Mouse (Mus musculus) layer of hippocampus, postnatal 14 days (tissue): ENCODE measurements at regions not wholly inside any gene's neighbourhood (a gene's known extent, or its start where the extent isn't known, plus 50 kb on each side); places are given as distances from the start of the nearest gene placed in this dataset.

Experiments used
- DNase-seq, 2 experiments: peaks; one replicate each; pipeline ENCODE4 v3.0.0; 2021 to 2022; ENCODE audit warnings: low spot score in 2 of 2, mixed read lengths in 1 of 2

DNA sequence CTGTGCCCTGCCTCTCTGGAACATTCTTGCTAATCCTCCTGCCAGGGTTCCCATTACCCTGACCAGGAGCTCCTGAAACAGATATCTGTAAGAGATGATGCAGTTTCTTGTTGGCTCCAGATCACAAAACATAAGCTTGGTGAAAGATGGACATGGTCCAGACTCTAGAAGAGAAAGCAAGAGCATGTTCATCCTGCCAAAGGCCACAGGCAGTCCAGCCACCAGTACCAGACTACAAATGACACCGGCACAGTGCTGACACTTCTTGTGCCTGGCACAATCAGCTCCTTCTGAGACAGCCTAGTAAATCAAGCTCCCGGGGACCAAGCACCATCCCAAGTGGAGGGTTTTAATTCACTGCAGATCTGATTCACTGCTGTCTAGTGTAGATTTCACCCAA is 228.3 kb upstream of the Tnp1 start:
- DNase-seq: no peak

DNA sequence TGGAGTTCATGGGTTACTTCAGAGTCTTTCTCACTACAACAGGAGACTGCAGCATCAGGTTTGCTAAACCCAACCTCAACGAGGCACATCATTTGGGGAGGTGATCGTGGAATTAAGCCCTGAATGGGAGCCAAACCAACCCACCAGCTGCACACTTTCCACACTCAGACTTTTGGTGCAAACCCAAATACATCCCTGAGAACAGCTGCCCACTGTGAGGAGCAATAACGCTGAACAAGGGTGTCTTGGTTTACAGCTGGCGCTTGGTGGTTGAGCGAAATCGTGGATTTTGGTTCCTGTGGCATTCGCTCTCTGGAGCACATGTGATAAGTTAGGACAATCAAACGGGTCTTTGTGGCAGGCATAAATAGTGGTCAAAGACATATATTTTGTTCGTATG is 226.6 kb upstream of the Tnp1 start:
- DNase-seq: no peak

DNA sequence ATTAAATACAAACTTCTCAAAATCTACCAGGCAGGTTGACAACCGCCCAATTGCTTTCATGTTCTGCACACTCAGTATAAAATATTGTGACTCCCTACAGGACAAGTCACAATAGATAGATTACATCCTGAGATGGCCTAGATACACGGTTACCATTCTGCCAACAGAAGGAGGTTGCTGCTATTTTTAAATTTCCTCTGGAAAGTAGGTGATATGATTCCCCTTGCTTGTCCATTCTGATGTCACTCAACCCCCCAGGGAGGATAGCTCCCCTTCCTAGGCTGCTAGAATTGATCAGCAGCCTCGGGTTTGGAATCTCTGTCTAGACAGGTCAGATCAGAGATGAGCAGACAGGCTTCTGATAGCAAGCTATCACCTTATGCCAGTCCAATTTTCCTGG is 221.2 kb upstream of the Tnp1 start:
- DNase-seq: no peak

DNA sequence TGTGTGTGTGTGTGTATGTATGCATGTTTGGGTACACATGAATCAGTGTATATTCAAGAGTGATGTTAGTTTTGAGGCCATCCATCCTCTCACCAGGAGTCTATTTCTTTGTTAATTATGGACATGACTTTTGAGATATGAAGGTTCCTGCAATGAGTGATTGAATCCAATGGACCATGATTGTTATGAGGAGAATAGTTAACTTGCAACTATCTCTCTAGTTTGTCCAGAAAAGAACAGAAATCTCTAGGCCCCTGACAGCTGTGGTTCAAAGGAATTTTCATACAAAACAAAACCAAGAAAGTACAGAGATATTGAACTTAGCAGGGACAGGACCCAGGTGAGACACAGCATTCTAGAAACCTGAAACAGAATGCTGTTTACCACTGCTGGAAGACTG is 217.9 kb upstream of the Tnp1 start:
- DNase-seq: no peak

DNA sequence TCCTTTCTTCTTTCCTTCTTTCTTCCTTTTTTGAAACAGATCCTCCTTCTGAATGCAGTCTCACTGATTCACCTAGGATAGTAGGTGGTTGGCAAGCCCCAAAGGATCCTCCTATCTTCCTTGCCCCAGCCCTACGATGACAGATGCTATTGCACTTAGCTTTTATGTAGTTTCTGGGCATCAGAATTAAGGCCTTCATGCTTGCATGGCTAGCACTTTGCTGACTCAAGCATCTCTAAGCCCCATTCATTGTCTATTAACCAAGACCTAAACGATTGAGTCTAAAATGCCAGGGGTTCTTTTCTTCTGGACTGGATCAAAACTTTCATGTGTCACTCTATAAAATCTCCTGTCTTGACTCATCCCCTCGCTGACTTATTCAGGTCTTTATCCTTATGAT is 217.3 kb upstream of the Tnp1 start:
- DNase-seq: no peak

DNA sequence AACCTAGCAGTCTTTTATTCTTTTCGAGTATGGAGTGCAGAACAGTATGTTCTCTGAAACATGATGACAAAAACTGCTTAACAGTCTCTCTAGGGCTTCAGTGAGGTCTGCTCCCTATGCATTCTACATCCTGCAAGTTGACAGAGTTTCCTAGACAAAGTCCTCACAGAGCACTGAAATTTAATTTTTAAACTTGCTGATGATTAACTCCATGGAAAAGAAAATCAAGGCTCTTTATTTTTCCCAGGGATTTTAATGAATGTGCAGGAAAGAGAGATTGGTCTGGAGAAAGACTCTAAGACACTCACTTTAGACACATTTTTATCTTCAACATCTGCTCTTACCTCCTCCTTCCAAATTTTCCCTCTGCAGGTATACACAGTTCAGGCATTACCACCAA is 214.9 kb upstream of the Tnp1 start:
- no peak for DNase-seq

DNA sequence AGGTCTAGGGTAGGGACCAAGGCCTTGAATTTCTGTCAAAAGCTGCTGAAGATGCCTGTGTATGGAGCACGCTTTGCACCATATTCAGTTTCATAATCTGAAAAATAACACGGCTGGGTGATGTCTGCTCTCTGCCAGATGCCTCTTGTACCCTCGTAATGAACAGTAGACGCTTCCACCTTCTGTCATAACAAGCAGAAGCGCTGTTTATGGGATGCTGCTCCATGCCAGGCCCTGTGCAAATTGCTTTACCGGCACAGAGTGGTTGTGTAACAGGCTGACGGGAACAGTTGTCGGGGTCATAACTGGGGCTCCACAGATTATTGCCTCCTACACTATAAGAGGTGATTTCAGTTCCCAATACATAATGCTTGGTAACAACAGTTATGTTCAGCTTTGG is 211.5 kb upstream of the Tnp1 start:
- peak; percentile 44 to 76 for DNase-seq

DNA sequence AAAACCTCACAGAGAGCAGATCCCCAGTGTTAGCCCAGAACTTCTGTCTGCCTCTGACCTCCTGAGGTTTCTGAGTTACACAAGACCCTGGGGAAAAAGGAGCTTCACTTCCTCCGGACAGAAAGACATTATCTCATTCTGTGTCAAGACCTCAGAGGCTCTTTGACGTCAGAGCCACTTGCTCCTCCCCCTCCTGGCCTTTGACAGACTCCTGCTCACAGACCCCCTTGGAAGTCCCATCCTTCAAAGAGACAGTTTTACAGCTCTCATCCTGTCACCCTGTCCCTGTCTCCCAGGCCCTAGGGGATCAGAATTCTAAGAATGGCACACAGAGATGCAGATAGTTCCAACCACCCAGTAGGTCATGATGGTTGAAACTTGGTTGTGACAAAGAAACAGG is 206.2 kb upstream of the Tnp1 start:
- no peak for DNase-seq

DNA sequence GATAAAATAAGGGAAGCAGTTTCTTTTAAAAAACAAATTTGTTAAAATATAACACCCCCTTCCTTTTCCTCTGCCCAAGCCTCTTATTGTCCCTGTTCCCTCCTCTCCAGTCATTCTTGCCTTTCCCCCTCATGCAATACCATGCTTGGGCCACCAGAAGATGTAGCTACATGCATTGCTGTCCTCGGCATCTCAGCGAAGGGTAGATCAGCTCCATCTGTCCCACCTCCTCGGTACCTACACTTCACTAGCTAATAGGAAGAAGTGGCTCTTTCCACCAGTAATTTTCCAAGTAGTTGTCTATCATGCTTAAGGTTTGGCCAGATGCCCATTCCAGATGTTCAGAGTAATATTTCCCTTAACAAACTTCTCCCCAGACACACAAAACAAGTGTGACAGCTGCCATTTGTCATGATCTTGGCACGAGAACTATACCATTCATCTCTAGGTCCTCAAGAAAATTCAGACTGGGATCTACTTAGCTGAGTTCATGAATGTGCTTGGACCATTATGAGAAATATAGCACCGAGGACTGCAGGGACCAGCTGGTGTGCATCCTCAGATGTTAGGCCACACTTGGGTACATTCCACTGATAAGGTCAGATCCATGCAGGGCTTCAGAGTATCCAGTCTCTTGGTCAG is 198.7 kb upstream of the Tnp1 start:
- DNase-seq: no peak

DNA sequence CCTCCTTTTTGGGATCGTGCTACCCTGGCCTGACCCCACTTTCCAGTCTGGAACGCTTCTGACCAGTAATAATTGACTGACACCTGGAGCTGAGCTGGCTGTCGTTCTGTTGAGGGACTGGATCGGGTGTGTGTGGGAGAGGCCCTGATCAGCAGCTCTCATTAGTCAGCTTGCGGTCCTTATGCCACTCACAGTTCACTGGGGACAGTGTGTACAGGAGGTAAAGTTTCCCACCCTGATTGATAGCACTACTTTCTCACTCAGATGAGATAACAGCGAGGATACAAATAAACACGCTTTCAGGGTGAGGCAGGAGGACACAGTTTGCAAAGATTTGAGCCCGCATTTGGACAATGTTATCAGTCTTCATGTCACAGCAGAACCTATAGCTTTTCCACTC is 191.7 kb upstream of the Tnp1 start:
- DNase-seq: peak in 1 of 2 experiments; percentile 13

DNA sequence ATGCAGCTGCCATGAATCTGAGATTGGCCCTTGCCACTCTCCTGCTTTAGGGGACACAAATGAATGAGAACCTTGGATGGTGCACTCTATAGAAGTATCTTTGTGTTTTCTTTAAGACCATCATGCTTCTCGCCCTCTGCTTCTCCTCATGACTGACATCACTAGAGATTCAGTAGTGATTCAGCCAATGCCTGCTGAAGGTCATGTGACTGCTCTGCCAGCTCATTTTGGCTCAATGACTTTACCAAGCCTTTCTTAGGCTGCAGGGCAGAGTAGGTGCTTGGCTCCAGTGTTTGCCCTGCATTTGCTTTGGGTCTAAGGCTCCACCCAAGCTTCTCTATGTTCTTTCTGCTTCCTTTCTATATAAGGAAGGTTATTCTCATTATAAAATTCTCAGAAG is 190.1 kb upstream of the Tnp1 start:
- no peak for DNase-seq

DNA sequence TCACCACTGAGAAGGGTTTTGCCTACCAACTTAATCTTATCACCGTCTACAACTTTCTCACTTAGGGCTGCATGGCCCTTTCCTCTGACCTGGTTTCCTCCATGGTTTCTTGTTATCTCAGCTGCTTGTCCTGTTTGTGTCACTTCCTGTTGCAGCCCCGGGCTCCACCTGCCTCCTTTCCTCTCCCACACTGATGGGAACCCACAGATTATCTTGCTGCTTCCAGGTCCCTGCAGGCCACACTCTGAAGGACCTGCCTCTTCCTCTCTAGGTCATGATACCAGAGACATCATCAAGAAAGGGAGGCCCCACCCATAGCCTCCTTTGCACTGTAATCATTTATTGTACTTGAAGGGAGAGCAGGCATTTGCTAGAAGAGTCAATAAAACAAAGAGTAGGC is 184.4 kb upstream of the Tnp1 start:
- no peak for DNase-seq

DNA sequence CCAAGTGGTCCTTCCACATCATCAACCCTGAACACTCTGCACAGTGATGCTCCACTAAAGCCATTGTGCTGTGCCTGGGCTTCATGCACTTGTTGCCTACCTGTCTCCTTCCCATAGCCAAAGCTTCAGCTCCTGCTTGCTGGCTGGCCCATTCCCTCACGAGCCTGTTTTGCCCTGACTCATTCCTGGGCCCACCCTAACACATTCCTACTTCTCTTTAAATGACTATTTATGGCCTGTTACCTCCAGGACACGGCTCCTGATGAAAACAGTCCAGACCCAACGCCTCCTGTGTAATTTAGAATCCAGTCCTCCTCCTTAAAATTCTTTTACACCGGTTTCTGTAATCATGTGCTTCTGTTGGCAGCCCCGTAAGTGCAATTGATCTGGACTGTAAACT is 175.1 kb upstream of the Tnp1 start:
- DNase-seq: no peak

DNA sequence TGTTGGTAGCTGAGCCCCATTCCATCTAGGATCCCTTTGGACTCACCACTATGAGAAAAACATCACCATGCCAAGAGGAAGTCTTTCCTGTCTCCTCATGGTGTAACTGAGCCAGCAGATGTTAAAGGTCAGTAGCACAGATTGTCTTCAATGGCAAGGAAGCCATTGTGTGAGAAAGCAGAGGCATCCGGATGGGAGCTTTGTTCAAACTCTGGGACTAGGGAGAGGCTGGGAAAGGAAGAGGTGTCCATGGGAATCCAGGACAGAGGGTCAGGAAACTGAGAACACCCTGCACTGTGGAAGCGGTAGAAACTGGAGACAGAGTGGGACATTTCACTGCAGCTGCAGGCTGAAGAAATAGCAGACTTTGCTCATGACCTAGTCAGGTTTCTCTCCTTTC is 173.1 kb upstream of the Tnp1 start:
- no peak for DNase-seq

DNA sequence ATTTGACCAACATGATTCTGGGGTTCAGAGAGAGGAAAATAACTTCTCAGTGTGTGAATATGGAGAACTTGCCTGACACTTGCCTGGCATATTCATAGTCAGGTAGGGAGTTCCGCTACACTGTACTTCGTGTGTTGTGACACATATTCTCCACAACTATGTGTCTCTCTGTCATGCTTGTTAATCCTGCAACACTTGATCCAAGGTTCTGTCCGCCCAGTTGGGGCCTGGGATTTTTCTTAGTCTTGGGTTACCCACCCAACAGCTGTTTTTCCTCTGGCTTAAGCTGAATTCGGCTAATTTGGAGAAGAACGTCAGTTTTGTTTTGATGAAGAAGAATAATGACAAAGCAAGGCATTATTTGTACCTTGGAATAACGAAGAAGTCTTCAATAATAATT is 168.8 kb upstream of the Tnp1 start:
- no peak for DNase-seq

DNA sequence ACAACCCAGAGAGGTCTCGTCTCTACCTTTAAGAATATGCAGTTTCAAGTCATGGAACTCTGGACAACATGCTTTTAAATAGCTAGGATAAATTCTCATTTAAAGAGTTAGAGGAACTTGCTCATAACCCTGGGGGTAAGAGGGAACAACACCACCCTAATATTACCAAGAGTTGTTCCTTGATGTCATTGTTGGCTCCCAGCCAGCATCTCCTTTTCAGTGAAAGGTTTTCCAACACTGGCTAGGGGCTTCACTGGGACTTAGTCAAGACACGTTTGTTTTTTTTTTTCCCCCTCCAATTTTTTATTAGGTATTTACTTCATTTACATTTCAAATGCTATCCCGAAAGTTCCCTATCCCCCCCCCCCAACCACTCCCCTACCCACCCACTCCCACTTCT is 163.1 kb upstream of the Tnp1 start:
- no peak for DNase-seq

DNA sequence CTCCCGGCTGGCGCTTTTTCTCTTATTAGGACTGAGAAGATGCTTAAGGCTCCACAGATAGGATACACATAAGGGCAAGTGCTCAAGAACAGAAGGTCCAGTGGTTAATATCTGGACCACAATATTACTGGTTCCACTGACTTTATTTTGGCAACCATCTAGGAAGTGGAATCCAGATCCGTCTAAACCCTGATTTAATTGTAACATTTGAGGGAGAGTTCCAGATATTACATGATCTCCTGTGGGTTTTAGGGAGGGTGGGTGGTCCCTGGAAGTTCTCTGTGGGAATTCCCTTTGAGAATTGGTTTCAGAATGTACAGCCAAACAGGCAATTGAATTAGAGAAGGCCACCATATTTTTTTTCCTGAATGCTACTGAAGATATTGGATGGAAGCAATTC is 161.4 kb upstream of the Tnp1 start:
- DNase-seq: no peak

DNA sequence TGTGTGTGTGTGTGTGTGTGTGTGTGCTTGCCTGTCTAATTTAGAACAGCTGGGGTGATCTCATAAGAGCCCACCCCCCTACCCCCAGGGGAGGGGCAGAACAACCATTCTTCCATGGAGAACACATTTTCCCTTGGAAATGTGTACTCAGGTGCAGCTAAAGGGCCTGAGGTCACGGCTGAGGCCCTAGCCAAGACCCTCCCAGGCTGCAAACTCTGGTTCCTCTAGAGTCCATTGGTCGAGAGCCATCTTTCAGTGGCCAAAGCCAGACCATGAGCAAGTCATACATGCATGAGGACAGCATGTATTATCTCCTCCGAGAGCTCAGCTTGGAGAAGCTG is 154.9 kb upstream of the Tnp1 start:
- DNase-seq: no peak

DNA sequence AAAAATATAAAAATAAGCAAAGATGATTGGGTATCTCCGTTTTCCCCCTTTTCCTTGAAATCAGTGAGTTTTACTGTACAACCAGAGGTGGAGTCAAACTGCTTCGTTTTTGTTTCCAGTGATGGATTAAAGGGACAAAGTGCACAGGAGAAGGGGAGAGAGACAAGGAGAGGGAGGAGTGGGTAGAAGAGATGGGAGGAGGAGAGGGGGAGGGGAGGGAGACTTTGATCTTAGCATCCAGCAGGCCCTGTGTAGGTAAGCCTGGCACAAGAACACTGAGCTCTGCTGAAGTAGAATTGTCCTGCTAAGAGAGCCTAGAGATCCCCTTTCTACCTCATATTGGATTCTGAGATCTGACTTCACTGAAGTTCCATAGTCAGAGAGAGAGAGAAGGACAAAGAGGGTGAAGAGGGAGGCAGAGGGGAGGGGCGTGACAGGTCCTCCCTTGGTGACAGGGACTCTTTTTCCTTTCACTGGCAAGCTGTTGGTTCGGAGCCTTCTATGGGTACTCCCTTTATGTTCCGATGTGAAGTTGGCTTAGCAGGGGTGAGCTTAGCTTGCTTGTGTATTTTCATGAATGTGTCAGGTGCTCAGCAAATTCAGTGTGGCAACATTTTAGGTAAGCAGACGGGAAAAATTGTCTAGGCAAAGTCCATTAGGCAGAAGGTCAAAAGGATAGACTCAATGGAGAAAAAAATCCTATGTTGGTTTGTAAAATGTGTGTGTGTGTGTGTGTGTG is 154.4 kb upstream of the Tnp1 start:
- DNase-seq: no peak

DNA sequence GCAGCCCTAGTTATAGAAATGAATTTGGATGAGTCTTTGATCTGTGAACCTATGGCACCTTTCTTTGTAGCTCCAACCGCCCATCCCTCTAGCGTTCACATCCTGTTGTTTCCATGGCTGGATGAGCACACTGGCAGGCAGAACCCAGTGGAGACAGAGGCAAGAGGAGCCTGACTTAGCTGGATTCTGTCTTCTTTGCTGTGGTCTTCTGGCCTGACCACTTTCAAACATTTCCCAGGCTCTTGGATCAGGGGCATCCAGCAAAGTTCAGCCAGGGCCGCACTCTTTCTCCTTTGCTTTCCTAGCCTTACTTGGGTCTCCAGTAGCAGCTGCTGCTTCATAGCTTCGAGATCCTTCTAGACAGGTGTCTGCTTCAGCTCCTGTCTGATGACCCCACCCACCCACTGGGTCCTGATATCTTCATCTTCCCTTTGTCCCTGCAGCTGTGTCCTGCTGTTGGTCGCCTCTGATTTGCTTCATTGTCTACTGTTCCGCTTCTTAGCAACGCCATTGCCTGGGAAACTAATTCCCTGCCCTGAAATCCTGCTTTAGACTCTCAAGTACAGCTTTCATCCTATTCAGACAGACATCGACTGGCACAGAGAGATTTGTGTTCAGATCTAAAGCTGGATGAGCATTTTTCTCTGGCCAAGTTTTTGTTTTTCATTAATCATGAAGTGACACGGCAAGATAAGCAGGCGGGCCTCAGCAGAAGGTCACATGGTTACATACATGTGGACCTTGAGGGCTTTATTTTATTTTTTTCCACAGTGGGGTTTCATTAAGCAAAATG is 153.6 kb upstream of the Tnp1 start:
- peak; percentile 28 to 31 for DNase-seq

DNA sequence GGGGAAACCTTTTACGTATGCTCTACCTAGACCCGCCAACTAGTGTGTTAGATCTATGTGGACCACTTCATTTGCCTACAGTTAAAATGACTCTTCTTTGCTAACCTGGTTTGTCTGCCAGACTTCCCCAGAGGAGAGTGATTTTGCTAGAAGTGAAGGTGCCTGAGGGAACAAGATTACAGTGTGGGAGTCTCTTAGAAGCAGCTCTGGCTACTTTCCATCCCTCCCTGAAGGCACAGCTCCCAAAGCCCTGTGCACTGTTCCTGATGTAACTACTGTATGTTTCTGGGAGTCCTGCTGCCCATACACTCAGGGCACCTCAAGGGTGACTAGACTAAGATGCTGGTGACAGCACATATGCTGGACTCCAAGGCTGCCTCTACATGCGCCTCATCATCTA is 144.5 kb upstream of the Tnp1 start:
- DNase-seq: no peak

DNA sequence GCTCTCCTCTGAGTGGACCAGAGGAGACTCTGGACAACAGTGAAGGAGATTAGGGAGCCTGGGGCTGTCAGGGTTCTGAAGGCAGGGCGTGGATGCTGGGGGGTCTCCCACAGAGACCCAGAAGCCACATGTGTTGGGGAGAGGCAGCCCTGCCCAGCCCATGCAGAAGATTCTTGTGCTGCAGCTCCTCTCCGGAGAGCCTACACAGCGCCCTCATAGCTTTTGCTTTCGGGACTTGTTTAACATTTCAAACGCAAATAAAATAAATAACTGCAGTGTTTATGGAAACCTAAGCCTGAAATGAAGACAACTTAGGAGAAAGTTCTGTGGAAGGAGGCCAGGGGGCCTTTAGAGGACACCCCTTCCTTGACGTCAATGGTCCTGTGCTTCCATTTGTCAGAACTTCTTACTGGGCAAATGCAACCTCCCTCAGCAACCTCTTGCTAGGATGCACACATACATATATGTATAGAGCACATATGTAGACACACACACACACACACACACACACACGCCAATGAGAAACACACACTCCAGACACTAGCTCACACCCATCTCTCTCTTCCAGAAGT is 143.8 kb upstream of the Tnp1 start:
- no peak for DNase-seq
